Mouse (Mus musculus) lung, postnatal 0 days (tissue): ENCODE measurements at regions not wholly inside any gene's neighbourhood (a gene's known extent, or its start where the extent isn't known, plus 50 kb on each side); places are given as distances from the start of the nearest gene placed in this dataset.

ENCODE experiments used
- ATAC-seq: fragments of 200-750 bp; cut with Nextera tagmentation; 2 replicates; pipeline ENCODE4 v1.8.0; 2017; ENCODE audit warnings: moderate library complexity
- DNase-seq: peaks from one replicate; pipeline ENCODE4 v3.0.0-alpha.2; 2016; ENCODE audit warnings: low spot score
- H3K27ac ChIP-seq: fragments of 300-500 bp; sonication (generic); 2 replicates; pipeline ENCODE4 v1.5.1; 2014; ENCODE audit warnings: antibody characterized with exemption, mild to moderate bottlenecking, low read length, mixed read lengths
- H3K27me3 ChIP-seq: fragments of 300-500 bp; sonication (generic); replicated peaks from 2 replicates; pipeline ENCODE4 v1.6.1; 2014; ENCODE audit warnings: low read length, mixed read lengths; ENCODE audit not compliant: insufficient read depth
- H3K36me3 ChIP-seq: fragments of 300-500 bp; sonication (generic); 2 replicates; pipeline ENCODE4 v1.6.1; 2014; ENCODE audit warnings: low read length, mixed read lengths; ENCODE audit not compliant: insufficient read depth
- H3K4me1 ChIP-seq: fragments of 300-500 bp; sonication (generic); 2 replicates; pipeline ENCODE4 v1.6.1; 2014; ENCODE audit warnings: antibody characterized with exemption, low read depth, low read length, mixed read lengths; ENCODE audit not compliant: insufficient read depth
- H3K4me2 ChIP-seq: fragments of 300-500 bp; sonication (generic); replicated peaks from 2 replicates; pipeline ENCODE4 v1.6.1; 2014; ENCODE audit warnings: low read depth, mild to moderate bottlenecking, low read length, moderate library complexity, mixed read lengths
- H3K4me3 ChIP-seq: fragments of 300-500 bp; sonication (generic); 2 replicates; pipeline ENCODE4 v1.5.1; 2014; ENCODE audit warnings: low read depth, low read length
- H3K9ac ChIP-seq: fragments of 300-500 bp; sonication (generic); replicated peaks from 2 replicates; pipeline ENCODE4 v1.6.1; 2014; ENCODE audit warnings: low read depth, mild to moderate bottlenecking
- H3K9me3 ChIP-seq: fragments of 300-500 bp; sonication (generic); 2 replicates; pipeline ENCODE4 v1.6.1; 2016; ENCODE audit warnings: low read length, mixed read lengths
- CTCF ChIP-seq: IDR thresholded peaks from 2 replicates; pipeline ENCODE4 v1.5.1; 2016; ENCODE audit warnings: antibody characterized with exemption, mild to moderate bottlenecking
- EP300 ChIP-seq: IDR thresholded peaks from 2 replicates; pipeline ENCODE4 v1.6.1; 2016; ENCODE audit warnings: antibody characterized with exemption, mild to moderate bottlenecking, control low read depth
- WGBS: fragments of 180-500 bp; shearing (Covaris S2); extraction: QIAGEN DNeasy Blood & Tissue Kit; methylation state at CpG from one replicate; pipeline ENCODE4 v1.1.7; 2014; 5-methylcytosine and 5-hydroxymethylcytosine counted together

- TF ChIP-seq EP300: no peak
- TF ChIP-seq CTCF: no peak
- H3K36me3 ChIP-seq: no peaks in the 10 kb centered on the region
- 84% methylated on average over 4 of the region's 4 CpGs for WGBS
- no peaks in the 10 kb centered on the region for H3K27me3 ChIP-seq
- ATAC-seq: no peak
- no peak overlapping the region for H3K4me3 ChIP-seq
- H3K9ac ChIP-seq: no peak overlapping the region
- no peaks in the 10 kb centered on the region for H3K9me3 ChIP-seq
- no peak overlapping the region for H3K27ac ChIP-seq
- H3K4me2 ChIP-seq: no peak overlapping the region
- H3K4me1 ChIP-seq: no peaks in the 10 kb centered on the region
- DNase-seq: no peak
Observed at GRCm38 (mm10) chr14:105385119-105385518, 126.7 kb downstream of the Ndfip2 start.

- H3K4me2 ChIP-seq: no peak overlapping the region
- H3K4me3 ChIP-seq: no peak overlapping the region
- H3K9ac ChIP-seq: no peak overlapping the region
- WGBS: 64% methylated on average over 5 of the region's 5 CpGs
- no peaks in the 10 kb centered on the region for H3K36me3 ChIP-seq
- no peak overlapping the region for H3K27ac ChIP-seq
- ATAC-seq (no peak), DNase-seq (no peak)
- no peaks in the 10 kb centered on the region for H3K9me3 ChIP-seq
- H3K4me1 ChIP-seq: no peaks in the 10 kb centered on the region
- H3K27me3 ChIP-seq: no peaks in the 10 kb centered on the region
- TF ChIP-seq EP300 (no peak), CTCF (no peak)
Observed at GRCm38 (mm10) chr14:105383382-105383781, 125.0 kb downstream of the Ndfip2 start.

GRCm38 (mm10) chr14:105380101-105380500 is 121.7 kb downstream of the Ndfip2 start:
- WGBS: 52% methylated on average over 4 of the region's 4 CpGs
- no peaks in the 10 kb centered on the region for H3K27me3 ChIP-seq
- no peak overlapping the region for H3K4me2 ChIP-seq
- ATAC-seq: no peak
- TF ChIP-seq CTCF: no peak
- no peak for TF ChIP-seq EP300
- no peaks in the 10 kb centered on the region for H3K9me3 ChIP-seq
- no peak overlapping the region for H3K9ac ChIP-seq
- no peaks in the 10 kb centered on the region for H3K36me3 ChIP-seq
- DNase-seq: no peak
- peaks cover 5% of the 10 kb centered on the region; the same call in 1 of the 2 replicates for H3K4me1 ChIP-seq
- H3K27ac ChIP-seq: no peak overlapping the region
- no peak overlapping the region for H3K4me3 ChIP-seq

GRCm38 (mm10) chr14:105377770-105378169 is 119.4 kb downstream of the Ndfip2 start:
- 19% methylated on average over 5 of the region's 5 CpGs for WGBS
- Histone ChIP-seq H3K4me3 (no peak overlapping the region), H3K27ac (no peak overlapping the region)

GRCm38 (mm10) chr14:105377035-105377621 is 118.8 kb downstream of the Ndfip2 start:
- H3K36me3 ChIP-seq: no peaks in the 10 kb centered on the region
- WGBS: 66% methylated on average over 4 of the region's 4 CpGs
- no peak for ATAC-seq

More at GRCm38 (mm10) chr14:105377770-105378169, 119.4 kb downstream of the Ndfip2 start:
- H3K4me1 ChIP-seq: peaks cover 5% of the 10 kb centered on the region; the same call in 1 of the 2 replicates
- H3K36me3 ChIP-seq: no peaks in the 10 kb centered on the region
- H3K9me3 ChIP-seq: no peaks in the 10 kb centered on the region
- H3K27me3 ChIP-seq: no peaks in the 10 kb centered on the region
- H3K4me2 ChIP-seq: no peak overlapping the region
- H3K9ac ChIP-seq: no peak overlapping the region
- ATAC-seq: peak; percentile 57
- TF ChIP-seq CTCF (no peak), EP300 (no peak)
- DNase-seq: peak; percentile 34

GRCm38 (mm10) chr14:105369637-105370435 is 111.5 kb downstream of the Ndfip2 start:
- Histone ChIP-seq H3K9ac (no peak overlapping the region), H3K27ac (0 out of 2 replicates have a peak overlapping the region, but pooled peaks have one; percentile 1), H3K9me3 (no peaks in the 10 kb centered on the region), H3K4me1 (no peaks in the 10 kb centered on the region), H3K36me3 (no peaks in the 10 kb centered on the region), H3K4me2 (no peak overlapping the region), H3K4me3 (no peak overlapping the region), H3K27me3 (no peaks in the 10 kb centered on the region)
- DNase-seq: peak; percentile 72
- peak; percentile 80 for ATAC-seq
- WGBS: 51% methylated on average over 5 of the region's 5 CpGs
- TF ChIP-seq CTCF (no peak), EP300 (no peak)

More at GRCm38 (mm10) chr14:105377035-105377621, 118.8 kb downstream of the Ndfip2 start:
- Histone ChIP-seq H3K4me2 (no peak overlapping the region), H3K4me3 (no peak overlapping the region), H3K4me1 (peaks cover 5% of the 10 kb centered on the region; the same call in 1 of the 2 replicates), H3K9me3 (no peaks in the 10 kb centered on the region), H3K27ac (no peak overlapping the region), H3K9ac (no peak overlapping the region), H3K27me3 (no peaks in the 10 kb centered on the region)
- no peak for DNase-seq
- no peak for TF ChIP-seq CTCF
- no peak for TF ChIP-seq EP300
